Mouse (Mus musculus) embryonic facial prominence, embryonic 12.5 days (tissue): Measurements from ENCODE around the gene Klhl41. TPM values are rescaled to one million over a fixed set of nuclear protein-coding genes. Genes with fewer than 3 reads are reported as not detected.
"Not testable (repeated sequence)": the region's sequence is repeated elsewhere in the genome, so short reads cannot be mapped to it uniquely, and the experiment has no call there.

Experiments used
- ATAC-seq: fragments of 200-750 bp; cut with Nextera tagmentation; 2 replicates; pipeline ENCODE4 v1.8.0; 2017; ENCODE audit not compliant: insufficient number of reproducible peaks, insufficient read depth, low FRiP score, low TSS enrichment
- H3K27ac ChIP-seq: fragments of 300-500 bp; sonication (generic); 2 replicates; pipeline ENCODE4 v1.5.1; 2016; ENCODE audit warnings: mild to moderate bottlenecking
- H3K27me3 ChIP-seq: fragments of 300-500 bp; sonication (generic); 2 replicates; pipeline ENCODE4 v1.6.1; 2016; ENCODE audit warnings: mild to moderate bottlenecking, moderate library complexity
- H3K36me3 ChIP-seq: fragments of 300-500 bp; sonication (generic); 2 replicates; pipeline ENCODE4 v1.6.1; 2016; ENCODE audit warnings: mild to moderate bottlenecking
- H3K4me1 ChIP-seq: fragments of 300-500 bp; sonication (generic); 2 replicates; pipeline ENCODE4 v1.6.1; 2016
- H3K4me2 ChIP-seq: fragments of 300-500 bp; sonication (generic); replicated peaks from 2 replicates; pipeline ENCODE4 v1.6.1; 2016; ENCODE audit warnings: mild to moderate bottlenecking, moderate library complexity
- H3K4me3 ChIP-seq: fragments of 300-500 bp; sonication (generic); 2 replicates; pipeline ENCODE4 v1.5.1; 2016; ENCODE audit warnings: mild to moderate bottlenecking
- H3K9ac ChIP-seq: fragments of 300-500 bp; sonication (generic); 2 replicates; pipeline ENCODE4 v1.6.1; 2016; ENCODE audit warnings: mild to moderate bottlenecking, moderate library complexity
- H3K9me3 ChIP-seq: fragments of 300-500 bp; sonication (generic); 2 replicates; pipeline ENCODE4 v1.6.1; 2016; ENCODE audit warnings: mild to moderate bottlenecking, moderate library complexity
- WGBS: fragments of 180-500 bp; shearing (Covaris S2); methylation state at CpG from one replicate; pipeline ENCODE4 v1.1.7; 2016; 5-methylcytosine and 5-hydroxymethylcytosine counted together
- polyA plus RNA-seq: library from polyadenylated mRNA; unstranded; fragments of >200 nt; fragmentation: Nextera tagmentation; extraction: Ambion mirVana; gene quantifications from 2 replicates; pipeline ENCODE4 v1.2.1, GENCODE M21; 2016

Klhl41 gene
- polyA plus RNA-seq = 6.4 and 7.7 TPM in 2 replicates

DNA sequence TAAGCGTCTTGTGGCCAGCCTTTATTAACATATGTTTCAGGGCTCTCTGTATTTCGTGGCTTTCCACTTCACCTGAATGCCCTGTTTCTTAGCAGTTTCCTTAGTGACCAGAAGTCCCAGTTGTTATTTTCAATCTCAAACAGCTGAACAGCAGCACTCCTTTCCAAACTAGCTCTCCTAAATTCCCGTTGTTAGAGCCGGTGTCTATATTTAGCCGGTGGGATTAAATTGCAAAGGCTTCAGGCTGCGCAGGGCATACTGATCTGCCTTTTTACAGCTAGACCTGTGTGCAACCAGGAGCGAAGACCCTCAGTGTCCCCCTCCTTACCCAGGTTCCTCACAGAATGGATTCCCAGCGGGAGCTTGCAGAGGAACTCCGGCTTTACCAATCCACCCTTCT is at the start of gene Klhl41:
Gene Klhl41 (plus strand): TSS at position 268 of the 400 bp plus-strand sequence.
- Histone ChIP-seq H3K4me2 (no peak within 1 kb of the TSS), H3K4me1 (no peaks in the 10 kb centered on the region), H3K27me3 (no peaks in the 10 kb centered on the region), H3K9ac (no peak within 1 kb of the TSS), H3K27ac (no peak within 1 kb of the TSS), H3K4me3 (no peak within 1 kb of the TSS), H3K9me3 (no peaks in the 10 kb centered on the region), H3K36me3 (peaks cover 12% of the 10 kb centered on the region; the same call in 1 of the 2 replicates)
- ATAC-seq = no peak
- WGBS = 78% methylated on average over 9 of the region's 9 CpGs

GRCm38 (mm10) chr2:69629215-69629614 is 40.7 kb upstream of the Klhl41 start:
- H3K4me1 ChIP-seq = no peaks in the 10 kb centered on the region
- 80% methylated on average over 17 of the region's 17 CpGs for WGBS
- no peaks in the 10 kb centered on the region for H3K36me3 ChIP-seq
- no peak overlapping the region for H3K27ac ChIP-seq
- no peak overlapping the region for H3K9ac ChIP-seq
- no peak overlapping the region for H3K4me3 ChIP-seq
- no peak overlapping the region for H3K4me2 ChIP-seq
- H3K27me3 ChIP-seq = no peaks in the 10 kb centered on the region
- no peaks in the 10 kb centered on the region for H3K9me3 ChIP-seq
- no peak for ATAC-seq

DNA sequence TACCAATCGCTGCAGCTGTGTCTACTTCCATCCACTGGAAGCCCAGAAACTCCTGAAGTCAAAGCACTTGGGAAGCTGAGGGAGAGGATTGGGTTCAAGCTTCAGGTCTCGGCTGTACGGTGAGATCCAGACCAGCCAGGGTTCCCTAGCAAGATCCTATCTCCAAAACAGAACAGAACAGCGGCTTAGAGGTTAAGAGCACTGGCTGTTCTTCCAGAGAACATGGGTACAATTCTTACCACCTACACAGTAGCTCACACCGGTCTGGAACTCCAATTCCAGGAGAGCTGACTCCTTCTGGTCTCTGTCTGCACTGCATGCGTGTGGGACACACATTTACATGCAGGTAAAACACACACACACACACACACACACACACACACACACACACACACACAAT is 40.0 kb upstream of the Klhl41 start:
- WGBS = 85% methylated on average over 6 of the region's 6 CpGs
- Histone ChIP-seq H3K4me2 (no peak overlapping the region), H3K9ac (no peak overlapping the region), H3K4me3 (no peak overlapping the region), H3K4me1 (no peaks in the 10 kb centered on the region), H3K27ac (no peak overlapping the region), H3K27me3 (no peaks in the 10 kb centered on the region), H3K9me3 (no peaks in the 10 kb centered on the region), H3K36me3 (no peaks in the 10 kb centered on the region)
- no peak for ATAC-seq

- no peaks in the 10 kb centered on the region for H3K36me3 ChIP-seq
- no peak overlapping the region for H3K4me3 ChIP-seq
- no peak overlapping the region for H3K9ac ChIP-seq
- no peaks in the 10 kb centered on the region for H3K9me3 ChIP-seq
- no peak for ATAC-seq
- no peaks in the 10 kb centered on the region for H3K4me1 ChIP-seq
- H3K27ac ChIP-seq = no peak overlapping the region
- WGBS = 81% methylated on average over 5 of the region's 5 CpGs
- no peaks in the 10 kb centered on the region for H3K27me3 ChIP-seq
- H3K4me2 ChIP-seq = no peak overlapping the region
Observed at GRCm38 (mm10) chr2:69630792-69631191, 39.1 kb upstream of the Klhl41 start.

DNA sequence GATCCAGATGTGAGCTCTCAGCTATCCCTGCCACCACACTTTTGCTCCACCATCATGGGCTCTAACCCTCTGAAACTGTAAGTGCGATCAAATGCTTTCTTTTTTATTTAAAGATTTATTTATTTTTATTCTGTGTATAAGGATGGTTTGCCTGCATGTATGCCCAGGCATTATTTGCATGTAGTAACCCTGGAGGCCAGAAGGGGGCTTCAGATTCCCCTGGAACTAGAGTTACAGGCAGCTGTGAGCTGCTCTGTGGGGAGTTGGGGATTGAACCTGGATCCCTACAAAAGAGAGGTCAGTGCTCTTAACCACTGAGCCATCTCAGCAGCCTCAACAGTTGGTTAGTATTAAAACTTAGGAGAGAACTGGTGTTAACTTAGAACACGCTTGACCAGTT is 38.5 kb upstream of the Klhl41 start:
- Histone ChIP-seq H3K27ac (no peak overlapping the region), H3K4me3 (no peak overlapping the region), H3K4me2 (no peak overlapping the region), H3K36me3 (no peaks in the 10 kb centered on the region), H3K4me1 (no peaks in the 10 kb centered on the region), H3K9ac (no peak overlapping the region), H3K9me3 (no peaks in the 10 kb centered on the region), H3K27me3 (no peaks in the 10 kb centered on the region)
- 77% methylated on average over 2 of the region's 2 CpGs for WGBS
- no peak for ATAC-seq

DNA sequence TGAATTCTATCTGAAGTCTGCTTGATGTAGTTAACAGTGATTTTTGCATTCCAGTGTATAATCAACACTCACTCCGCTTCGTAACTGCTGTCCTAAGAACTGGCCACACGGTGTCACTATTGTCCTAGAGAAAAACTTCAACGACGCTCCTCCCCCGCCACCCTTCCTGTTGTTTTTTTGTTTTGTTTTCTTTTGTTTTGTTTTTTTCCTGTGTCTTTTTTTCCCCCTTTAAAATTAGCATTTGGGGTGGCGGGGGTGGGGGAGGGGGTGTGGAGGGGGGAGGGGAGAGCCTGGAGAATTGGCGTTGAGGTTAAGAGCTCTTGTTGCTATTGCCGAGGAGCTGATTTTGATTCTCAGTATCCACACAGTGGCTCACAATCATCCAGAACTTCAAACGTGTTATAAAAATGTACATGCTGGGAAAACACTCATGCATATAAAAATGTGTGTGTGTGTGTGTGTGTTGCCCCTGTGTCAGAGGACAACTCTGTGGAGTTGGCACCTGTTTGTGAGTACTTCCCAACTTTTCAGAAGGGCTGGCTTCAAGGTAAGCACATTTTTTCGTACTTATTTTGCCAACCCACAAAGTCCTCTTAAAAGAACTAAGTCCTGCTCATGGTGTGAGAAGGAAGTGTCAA is 34.7 kb upstream of the Klhl41 start:
- H3K4me1 ChIP-seq = no peaks in the 10 kb centered on the region
- no peak overlapping the region for H3K27ac ChIP-seq
- WGBS = 13% methylated on average over 11 of the region's 11 CpGs
- no peaks in the 10 kb centered on the region for H3K9me3 ChIP-seq
- H3K4me3 ChIP-seq = peak overlapping the region; percentile 36
- no peaks in the 10 kb centered on the region for H3K27me3 ChIP-seq
- H3K9ac ChIP-seq = no peak overlapping the region
- no peaks in the 10 kb centered on the region for H3K36me3 ChIP-seq
- ATAC-seq = no peak
- H3K4me2 ChIP-seq = peak overlapping the region; percentile 41

- no peak for ATAC-seq
Observed at GRCm38 (mm10) chr2:69635807-69636206, 34.1 kb upstream of the Klhl41 start.

GRCm38 (mm10) chr2:69637989-69638388 is 31.9 kb upstream of the Klhl41 start:
- H3K9me3 ChIP-seq, H3K4me3 ChIP-seq, H3K9ac ChIP-seq, H3K36me3 ChIP-seq, H3K27me3 ChIP-seq, H3K27ac ChIP-seq, ATAC-seq, H3K4me2 ChIP-seq, H3K4me1 ChIP-seq: not testable (repeated sequence)
- WGBS = 73% methylated on average over 7 of the region's 7 CpGs

More at GRCm38 (mm10) chr2:69635807-69636206, 34.1 kb upstream of the Klhl41 start:
- Histone ChIP-seq H3K27me3 (no peaks in the 10 kb centered on the region), H3K9me3 (no peaks in the 10 kb centered on the region), H3K4me1 (no peaks in the 10 kb centered on the region), H3K9ac (no peak overlapping the region), H3K4me2 (no peak overlapping the region), H3K4me3 (no peak overlapping the region), H3K27ac (no peak overlapping the region), H3K36me3 (no peaks in the 10 kb centered on the region)
- 59% methylated on average over 6 of the region's 6 CpGs for WGBS

DNA sequence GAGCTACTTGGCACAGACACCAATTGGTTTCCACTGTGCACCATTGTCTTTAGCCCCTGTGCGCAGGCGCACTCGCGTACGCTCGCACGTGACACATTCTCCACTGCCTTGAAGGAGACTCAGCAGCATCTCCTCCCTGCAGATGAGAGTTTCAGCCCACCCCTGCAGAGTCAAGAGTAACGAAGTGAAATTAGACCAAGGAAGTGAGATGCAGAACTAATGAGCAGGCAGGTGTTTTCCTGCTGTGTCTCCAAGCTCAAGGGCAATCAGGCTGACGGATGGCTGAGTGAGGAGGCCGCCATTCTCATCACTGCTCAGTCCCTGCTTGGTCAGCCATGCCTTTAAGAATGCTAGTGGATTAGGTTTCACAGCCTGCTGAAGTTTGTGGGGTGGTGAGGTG is 29.8 kb upstream of the Klhl41 start:
- Histone ChIP-seq H3K27ac (no peak overlapping the region), H3K4me2 (no peak overlapping the region), H3K27me3 (no peaks in the 10 kb centered on the region), H3K4me3 (no peak overlapping the region), H3K36me3 (no peaks in the 10 kb centered on the region), H3K4me1 (no peaks in the 10 kb centered on the region), H3K9me3 (no peaks in the 10 kb centered on the region), H3K9ac (no peak overlapping the region)
- WGBS = 61% methylated on average over 10 of the region's 10 CpGs
- ATAC-seq = no peak

DNA sequence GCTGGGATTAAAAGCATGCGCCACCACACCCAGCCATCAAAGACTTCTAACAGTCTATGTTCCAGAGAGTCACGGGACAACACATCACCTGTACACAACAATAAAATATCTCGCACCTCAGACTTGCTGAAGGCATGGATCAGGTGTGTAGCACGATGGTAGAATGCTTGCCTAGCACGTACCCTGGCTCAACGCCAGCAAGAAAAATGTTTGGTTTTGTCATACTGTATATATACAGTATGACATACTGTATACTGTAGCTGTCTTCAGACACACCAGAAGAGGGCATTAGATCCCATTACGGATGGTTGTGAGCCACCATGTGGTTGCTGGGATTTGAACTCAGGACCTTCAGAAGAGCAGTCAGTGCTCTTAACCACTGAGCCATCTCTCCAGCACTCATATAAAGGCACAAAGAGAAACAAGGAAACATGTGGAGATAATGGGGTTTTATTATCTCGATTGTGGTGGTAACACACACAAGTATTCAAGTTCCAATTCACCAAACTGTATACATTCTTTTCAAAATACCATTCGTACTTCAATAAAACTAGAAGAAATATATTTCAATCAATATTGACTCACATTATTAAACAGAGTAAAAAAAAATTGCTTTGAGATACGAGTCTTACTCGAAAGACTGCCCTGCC is 24.8 kb upstream of the Klhl41 start:
- peaks cover 8% of the 10 kb centered on the region; the same call in 1 of the 2 replicates for H3K4me1 ChIP-seq
- no peak overlapping the region for H3K27ac ChIP-seq
- H3K9me3 ChIP-seq = no peaks in the 10 kb centered on the region
- H3K27me3 ChIP-seq = no peaks in the 10 kb centered on the region
- no peak overlapping the region for H3K4me3 ChIP-seq
- no peak for ATAC-seq
- no peak overlapping the region for H3K9ac ChIP-seq
- no peaks in the 10 kb centered on the region for H3K36me3 ChIP-seq
- H3K4me2 ChIP-seq = no peak overlapping the region
- WGBS = 91% methylated on average over 11 of the region's 11 CpGs

DNA sequence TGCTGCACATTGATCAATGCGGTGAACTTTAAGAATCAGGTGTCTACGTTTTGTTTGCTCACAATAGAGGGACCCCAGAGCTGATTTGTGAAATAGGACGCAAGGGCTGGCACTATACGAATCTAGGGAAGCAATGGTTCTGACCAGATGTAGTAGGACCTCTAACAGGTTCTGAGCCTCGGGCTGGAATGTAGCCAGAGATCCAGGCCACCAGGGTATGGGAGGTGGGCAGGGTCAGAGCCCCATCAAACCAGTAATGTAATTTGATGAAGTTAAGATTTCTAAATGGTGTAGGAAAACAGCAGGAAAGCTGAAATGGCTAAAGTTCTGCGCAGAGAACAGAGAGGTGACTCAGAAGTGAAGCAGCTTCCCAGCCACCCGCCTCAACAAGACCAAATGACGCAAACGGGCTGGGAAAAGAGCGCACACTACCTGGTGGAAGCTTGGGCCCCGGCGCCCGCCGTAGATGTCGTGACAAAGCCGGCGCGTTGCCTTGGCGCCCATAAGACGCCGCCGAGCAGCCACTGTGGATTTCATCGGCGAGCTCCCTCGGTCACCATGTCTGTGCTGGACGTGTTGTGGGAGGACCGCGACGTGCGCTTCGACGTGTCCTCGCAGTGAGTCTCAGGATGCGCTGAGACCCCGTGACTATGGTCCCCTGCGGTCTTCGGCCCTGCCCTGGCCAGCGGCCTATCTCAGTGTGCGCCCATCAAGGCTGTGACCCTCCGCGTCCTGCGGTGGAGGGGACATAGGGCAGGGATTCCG is 23.0 kb upstream of the Klhl41 start, which contains the start of gene Bbs5:
Gene Bbs5 (plus strand): TSS at position 446 of the 765 bp plus-strand sequence.
- 4% methylated on average over 43 of the region's 43 CpGs for WGBS
- Histone ChIP-seq H3K36me3 (no peaks in the 10 kb centered on the region; the same call in 1 of the 2 replicates), H3K27ac (no peak within 1 kb of the TSS), H3K4me2 (peak within 1 kb of the TSS; percentile 69), H3K4me1 (peaks cover 8% of the 10 kb centered on the region; the same call in 1 of the 2 replicates), H3K27me3 (no peaks in the 10 kb centered on the region), H3K4me3 (peak within 1 kb of the TSS; percentile 77), H3K9me3 (no peaks in the 10 kb centered on the region), H3K9ac (peak within 1 kb of the TSS; percentile 74)
- ATAC-seq = peak; percentile 84
